Mouse (Mus musculus) erythroblast, embryonic 14.5 days (primary cell): ENCODE data around the gene Ubqln4.

Experiments used
- GATA1 ChIP-seq: IDR thresholded peaks from 2 replicates; pipeline ENCODE4 v1.6.1; 2012; ENCODE audit warnings: low read length, inconsistent platforms, mixed read lengths
- TAL1 ChIP-seq: IDR thresholded peaks from 3 replicates; pipeline ENCODE4 v1.6.1; 2012; ENCODE audit warnings: low read length, inconsistent platforms, mixed read lengths

GRCm38 (mm10) chr3:88546674-88547418 lies 6.7 kb upstream of the Ubqln4 start:
- TF ChIP-seq GATA1: no peak
- no peak for TF ChIP-seq TAL1
